Mouse (Mus musculus) cortical plate, adult 2 months (tissue): Measurements from ENCODE around the gene Gm20481.

ENCODE experiments used
- CTCF ChIP-seq: fragments of 200-500 bp; IDR thresholded peaks from 2 replicates; pipeline ENCODE4 v1.5.1; 2011; ENCODE audit warnings: mild to moderate bottlenecking, control low read depth, low read length; ENCODE audit not compliant: insufficient read depth; ENCODE audit errors: extremely low read depth
- POLR2A ChIP-seq: fragments of 200-500 bp; IDR thresholded peaks from 2 replicates; pipeline ENCODE4 v1.6.1; 2011; ENCODE audit warnings: mild to moderate bottlenecking, low read length, control low read depth; ENCODE audit not compliant: insufficient read depth; ENCODE audit errors: extremely low read depth

DNA sequence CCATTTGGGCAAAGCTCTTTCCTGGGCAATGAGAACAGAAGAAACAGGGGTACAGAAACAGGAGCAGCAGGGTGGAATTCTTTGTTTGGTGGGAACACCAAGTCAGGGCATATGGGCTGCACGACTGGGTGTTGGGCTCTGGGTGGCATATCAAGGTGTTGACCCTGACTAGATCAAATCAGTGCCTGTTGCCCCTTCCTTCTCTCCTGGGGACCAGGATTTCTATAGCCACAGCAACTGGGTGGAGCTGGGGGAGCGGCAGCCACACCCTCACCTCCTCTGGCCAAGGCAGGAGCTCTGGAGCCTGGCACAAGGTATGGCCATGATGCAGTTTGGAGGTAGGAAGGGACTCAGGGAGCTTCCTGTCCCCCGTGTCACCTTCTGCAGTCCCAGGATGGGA, 48.5 kb downstream of the Gm20481 start:
- TF ChIP-seq CTCF (no peak), POLR2A (no peak)
